Mouse (Mus musculus): ENCODE measurements around the gene Brwd1.
"Not testable (repeated sequence)": the region's sequence is repeated elsewhere in the genome, so short reads cannot be mapped to it uniquely, and the experiment has no call there.

Brwd1 gene

GRCm38 (mm10) chr16:95983601-95984000 is 98.7 kb downstream of the Brwd1 start:
- DNase-seq (ENCODE audit: low spot score) = no peak

GRCm38 (mm10) chr16:95970841-95971240 is 111.5 kb downstream of the Brwd1 start:
- no peak for DNase-seq (ENCODE audit: low spot score)

DNA sequence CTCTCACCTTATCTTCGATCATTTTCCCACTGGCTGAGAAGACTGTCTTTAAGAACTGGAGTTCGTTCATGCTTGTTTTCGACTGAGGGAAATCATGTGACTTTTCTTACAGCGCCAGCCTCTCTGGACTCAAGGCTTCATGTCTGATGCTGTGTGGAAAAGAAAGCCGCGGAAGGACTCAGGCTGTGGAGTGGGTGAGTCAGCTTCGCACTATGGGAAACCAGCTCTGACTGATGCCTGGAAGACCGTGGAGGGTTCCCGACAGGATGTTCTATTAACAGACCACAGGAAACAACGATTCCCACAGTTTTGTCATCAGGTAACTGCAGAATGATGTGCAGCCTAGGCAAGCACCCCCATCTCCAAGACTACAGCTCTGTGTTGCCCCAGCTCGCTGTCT is 114.9 kb downstream of the Brwd1 start:
- no peak for DNase-seq (ENCODE audit: low spot score)

DNA sequence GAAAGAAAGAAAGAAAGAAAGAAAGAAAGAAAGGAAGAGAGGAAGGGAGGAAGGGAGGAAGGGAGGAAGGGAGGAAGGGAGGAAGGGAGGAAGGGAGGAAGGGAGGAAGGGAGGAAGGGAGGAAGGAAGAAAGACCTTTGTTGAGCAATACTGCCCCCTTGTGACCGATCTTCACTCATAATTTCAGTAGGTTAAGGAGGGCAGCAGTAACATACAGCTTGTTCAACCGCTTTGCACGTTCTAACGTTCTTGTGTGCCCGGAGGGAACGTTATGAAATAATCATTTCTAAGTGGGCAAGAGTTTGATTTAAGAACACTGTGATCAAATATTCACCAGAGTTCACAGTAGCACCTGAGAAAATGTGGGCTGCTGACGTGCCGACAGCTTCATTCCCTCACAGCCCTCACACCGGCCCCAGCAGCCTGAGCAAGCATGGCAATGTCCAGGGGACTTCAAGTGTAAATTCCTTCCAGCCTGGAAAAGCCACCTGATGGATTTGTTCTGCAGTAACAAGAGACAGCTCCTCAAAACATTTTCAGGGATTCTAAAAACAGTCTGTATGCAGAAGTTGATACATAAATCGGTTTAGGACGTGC is 117.8 kb downstream of the Brwd1 start:
- peak; percentile 49 for DNase-seq (ENCODE audit: low spot score)

DNA sequence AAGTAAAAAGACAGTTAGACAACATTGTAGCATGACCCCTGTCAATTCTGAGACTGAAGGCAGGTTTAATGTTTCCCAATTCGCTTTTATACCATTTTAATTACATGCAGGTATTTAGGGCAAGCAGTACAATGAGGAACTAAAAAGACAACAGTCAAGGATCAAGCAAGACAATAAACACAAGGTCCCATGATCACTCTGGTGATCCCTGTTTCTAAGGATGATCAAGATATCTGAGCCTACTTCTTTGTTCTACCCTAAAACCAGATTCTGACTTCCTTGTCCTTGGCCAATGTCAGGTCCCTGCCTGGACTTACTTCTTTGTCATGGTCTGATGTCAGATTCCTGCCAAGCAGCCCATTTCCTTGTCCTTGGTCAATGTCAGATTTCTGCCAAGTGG is 120.8 kb downstream of the Brwd1 start:
- DNase-seq (ENCODE audit: low spot score) = not testable (repeated sequence)

- not testable (repeated sequence) for DNase-seq (ENCODE audit: low spot score)
These were observed 121.6 kb downstream of the Brwd1 start for GRCm38 (mm10) chr16:95960689-95961088.

DNA sequence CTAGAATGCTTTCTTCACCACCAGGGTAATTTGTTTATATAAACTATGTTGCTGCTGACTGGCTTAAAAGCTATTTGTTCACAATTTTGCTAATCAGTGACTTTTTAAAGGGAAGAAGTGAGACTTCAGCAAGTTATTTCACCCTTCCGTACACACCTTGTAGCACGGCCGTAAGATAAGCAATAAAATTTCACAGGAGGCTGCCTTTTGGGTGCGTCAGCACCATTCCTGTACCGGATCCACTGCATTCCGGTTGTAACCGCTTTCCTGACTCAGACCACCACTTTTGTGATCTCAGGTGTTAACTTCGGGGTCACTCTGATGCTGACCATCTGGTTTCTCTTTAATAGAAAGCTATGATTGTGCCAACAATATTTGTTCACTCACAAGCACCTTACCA is 124.2 kb downstream of the Brwd1 start:
- no peak for DNase-seq (ENCODE audit: low spot score)

DNA sequence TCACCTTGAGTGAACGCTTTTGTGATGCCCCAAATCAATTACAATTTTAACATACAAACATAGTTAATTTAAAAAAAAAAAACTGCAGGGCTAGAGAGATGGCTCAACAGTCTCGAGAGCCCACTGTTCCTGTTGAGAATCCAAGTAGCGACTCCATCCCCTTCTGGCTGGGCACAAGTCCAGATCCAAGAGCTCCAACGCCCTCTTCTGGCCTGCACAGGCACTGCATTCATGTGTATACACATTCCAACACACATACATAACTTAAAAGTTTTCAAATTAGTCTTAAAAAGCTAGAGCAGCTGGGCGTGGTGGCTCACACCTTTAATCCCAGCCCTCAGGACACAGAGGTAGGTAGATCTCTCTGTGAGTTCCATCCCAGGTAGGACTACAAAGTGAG is 125.7 kb downstream of the Brwd1 start:
- DNase-seq (ENCODE audit: low spot score) = no peak

DNA sequence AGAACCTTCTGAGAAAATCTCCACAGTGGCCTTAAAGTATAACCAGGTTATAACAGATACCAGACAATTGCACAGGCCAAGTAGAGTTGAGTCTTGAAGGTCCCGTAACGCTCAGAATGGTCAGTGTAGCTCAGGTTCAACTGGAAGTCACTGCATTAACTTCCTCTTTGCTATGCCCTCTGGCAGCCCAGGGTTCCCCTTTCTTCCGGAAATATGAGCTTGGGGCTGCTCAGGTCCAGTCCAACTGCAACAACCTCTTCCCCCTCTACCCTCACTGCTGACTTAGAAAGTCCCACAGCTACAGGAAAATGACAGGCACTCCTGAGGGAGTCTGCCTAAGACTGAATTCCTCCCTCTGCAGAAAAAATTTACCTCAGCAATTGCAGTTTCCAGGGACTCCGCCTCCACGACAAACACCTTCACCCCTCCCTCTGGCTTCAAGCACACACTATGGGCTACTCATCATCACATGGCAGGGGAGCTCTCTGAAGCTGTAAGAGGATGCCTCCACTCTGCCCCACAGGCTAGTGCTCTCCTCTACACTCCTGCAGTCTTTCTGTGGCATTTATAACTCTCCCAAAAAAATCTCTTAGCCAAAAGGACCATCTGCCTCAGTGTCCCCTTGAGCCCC is 126.5 kb downstream of the Brwd1 start:
- DNase-seq (ENCODE audit: low spot score) = no peak

DNA sequence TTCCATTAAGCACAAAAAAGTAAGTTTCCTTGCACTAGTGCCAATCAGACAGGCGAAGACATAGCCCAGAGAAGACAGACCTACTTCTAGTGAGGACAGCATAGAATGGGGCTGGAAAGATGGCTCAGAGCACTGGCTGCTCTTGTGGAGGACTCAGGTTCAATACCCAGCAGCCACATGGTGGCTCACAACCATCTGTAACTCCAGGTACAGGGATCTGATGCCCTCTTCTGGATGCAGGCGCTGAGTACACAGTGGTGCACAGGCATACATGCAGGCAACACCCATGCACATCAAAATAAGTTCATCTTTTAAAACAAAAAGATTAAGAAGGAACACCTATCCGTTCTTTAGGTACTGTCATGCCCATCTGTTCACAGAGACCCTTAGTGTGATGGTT is 128.0 kb downstream of the Brwd1 start:
- DNase-seq (ENCODE audit: low spot score) = no peak

- DNase-seq (ENCODE audit: low spot score) = no peak
These were observed 129.1 kb downstream of the Brwd1 start for GRCm38 (mm10) chr16:95953159-95953650.

- no peak for DNase-seq (ENCODE audit: low spot score)
These were observed 130.9 kb downstream of the Brwd1 start for GRCm38 (mm10) chr16:95951471-95951870.

DNA sequence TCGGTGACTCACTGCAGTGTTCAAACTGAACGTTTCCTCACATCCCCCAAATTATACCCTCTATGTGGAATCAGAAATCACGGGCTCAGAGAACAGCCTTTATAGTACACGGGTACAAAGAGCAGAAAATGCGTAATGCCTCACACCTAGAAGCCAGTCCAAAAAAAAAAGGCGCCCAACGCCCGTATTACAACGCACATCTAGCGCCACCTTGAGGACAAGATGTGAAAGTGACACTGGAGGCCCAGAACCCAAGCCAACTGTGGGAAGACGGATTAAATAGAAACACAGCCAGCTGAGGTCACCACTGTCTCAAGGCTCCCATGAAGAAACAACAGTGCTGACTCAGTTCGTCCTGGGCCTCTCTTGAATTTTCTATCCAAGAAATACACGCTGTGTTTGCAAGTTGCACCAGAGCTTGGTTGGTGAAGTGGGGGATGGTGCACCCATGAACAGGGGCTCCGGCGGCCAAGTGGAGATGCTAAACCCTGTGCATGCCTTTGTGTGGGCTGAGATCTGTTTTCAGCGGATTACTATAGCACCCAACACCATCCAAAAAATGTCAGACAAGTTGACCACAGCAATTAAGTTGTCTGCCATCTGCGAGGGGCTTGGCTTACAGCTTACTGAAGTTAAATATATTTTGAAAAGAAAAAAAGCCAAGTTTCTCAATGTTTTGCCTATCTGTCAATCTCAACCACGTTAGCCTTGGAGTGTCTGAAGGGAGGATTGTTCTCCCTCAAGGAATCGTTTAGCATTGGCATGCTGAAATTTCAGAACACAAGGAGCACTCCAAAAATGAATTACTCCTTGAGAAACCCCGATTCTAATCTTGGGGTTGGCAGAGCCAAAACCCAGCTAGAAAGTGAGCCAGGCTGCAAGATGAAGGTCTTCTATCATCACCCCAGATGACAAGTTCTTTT is 136.7 kb downstream of the Brwd1 start:
- peak; percentile 77 for DNase-seq (ENCODE audit: low spot score)

DNA sequence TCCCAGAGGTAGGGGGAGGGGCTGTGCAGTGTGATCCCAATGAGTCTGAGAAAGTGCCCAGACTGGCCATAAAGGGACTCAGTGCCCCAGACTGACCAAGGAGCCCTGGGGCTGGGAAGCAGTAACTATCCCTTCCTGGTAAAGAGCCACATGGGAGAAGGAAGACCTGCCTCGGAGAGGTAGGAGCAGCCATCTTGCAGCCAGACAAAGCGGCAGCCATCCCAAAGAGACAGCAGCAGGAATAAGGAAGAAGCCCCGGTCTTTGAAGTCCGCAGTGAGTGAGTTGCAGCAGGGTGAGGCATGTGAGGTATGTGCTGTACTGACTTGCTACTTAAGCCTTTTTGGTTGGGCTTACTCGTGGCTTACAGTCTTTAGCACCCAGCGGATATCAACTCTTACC is 139.1 kb downstream of the Brwd1 start:
- DNase-seq (ENCODE audit: low spot score) = no peak
